Mouse (Mus musculus): ENCODE results near the gene Neil3.

DNA sequence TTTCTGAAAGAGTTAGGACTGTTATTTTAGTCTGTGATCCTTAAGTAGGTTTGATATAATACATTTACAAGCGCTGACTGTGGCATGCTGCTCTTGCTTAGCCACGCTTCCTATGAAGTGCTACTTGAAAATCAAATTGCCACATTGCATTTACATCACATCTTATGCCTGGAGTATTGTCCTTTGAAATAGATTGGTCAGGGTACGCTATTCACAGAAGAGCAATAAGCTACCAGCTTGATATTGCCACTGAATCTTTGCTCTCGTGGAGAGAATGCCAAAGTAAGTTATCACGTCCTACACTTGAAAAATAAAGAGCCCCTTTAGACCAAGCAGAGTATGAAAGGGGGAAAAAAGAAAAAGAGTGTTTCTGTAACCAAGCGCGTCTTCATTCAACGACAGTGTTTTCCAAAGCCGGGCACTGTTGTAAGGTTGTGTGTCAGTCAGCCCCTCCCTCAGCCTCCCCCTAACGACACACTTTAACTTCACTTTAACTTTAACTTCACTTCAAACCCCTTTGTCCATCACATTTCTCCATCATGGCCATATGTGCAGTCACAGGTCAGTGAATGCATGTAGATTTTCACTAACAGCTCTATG, 76.3 kb downstream of the Neil3 start:
- no peak for TF ChIP-seq TCF3 (IDR thresholded peaks at IDR 0.05; ENCODE audit: insufficient read length, low read depth)
- no peak for TF ChIP-seq E2F4 (IDR thresholded peaks at IDR 0.05; ENCODE audit: insufficient read depth)
- no peak for TF ChIP-seq USF1 (IDR thresholded peaks at IDR 0.05; ENCODE audit: low read depth)
- TF ChIP-seq POLR2A (IDR thresholded peaks at IDR 0.05; ENCODE audit: insufficient read length, low read depth) = no peak
- TF ChIP-seq MAX (IDR thresholded peaks at IDR 0.05; ENCODE audit: low read depth) = no peak
- no peak for TF ChIP-seq MYOG (IDR thresholded peaks at IDR 0.05; ENCODE audit: control insufficient read depth in 1 of 3, insufficient read depth in 1 of 3, insufficient read length in 2 of 3, low read depth in 2 of 3)
- no peak for TF ChIP-seq CEBPB (IDR thresholded peaks at IDR 0.05; ENCODE audit: insufficient read depth, poor library complexity, severe bottlenecking)

All from myocyte (in vitro differentiated cells).